Mouse (Mus musculus): ENCODE results near the gene Epha3.

GRCm38 (mm10) chr16:63506437-63506836 lies 357.5 kb downstream of the Epha3 start:
- TF ChIP-seq CTCF (IDR thresholded peaks at IDR 0.05) (no peak), POLR2A (IDR thresholded peaks at IDR 0.05; ENCODE audit: insufficient read depth, low read depth, low read length) (no peak)
